Mouse (Mus musculus): ENCODE measurements around the gene Dgkb.

GRCm38 (mm10) chr12:38232665-38233064, 415.1 kb downstream of the Dgkb start:
- no peak for TF ChIP-seq CTCF (conservative IDR thresholded peaks at IDR 0.05 in 1 of 2, IDR thresholded peaks at IDR 0.05 in 1 of 2; ENCODE audit: low read depth in 2 of 2, low read length in 2 of 2)
- no peak for TF ChIP-seq USF1 (IDR thresholded peaks at IDR 0.05; ENCODE audit: low read depth, low read length)
- no peak for TF ChIP-seq IRF4 (IDR thresholded peaks at IDR 0.05; ENCODE audit: low read depth, low read length)
- TF ChIP-seq MAX (IDR thresholded peaks at IDR 0.05; ENCODE audit: low read length), result no peak
- no peak for TF ChIP-seq EP300 (IDR thresholded peaks at IDR 0.05; ENCODE audit: low read length)
- no peak for TF ChIP-seq POLR2A (IDR thresholded peaks at IDR 0.05; ENCODE audit: low read depth, low read length)
- TF ChIP-seq SIN3A (IDR thresholded peaks at IDR 0.05; ENCODE audit: low read length), result no peak
- no peak for TF ChIP-seq TCF12 (IDR thresholded peaks at IDR 0.05; ENCODE audit: low read depth, low read length)
- TF ChIP-seq ELF1 (IDR thresholded peaks at IDR 0.05; ENCODE audit: low read depth, low read length), result no peak
- no peak for TF ChIP-seq RAD21 (IDR thresholded peaks at IDR 0.05; ENCODE audit: low read depth, low read length)
